Mouse (Mus musculus): Measurements from ENCODE around the gene Bglap.

DNA sequence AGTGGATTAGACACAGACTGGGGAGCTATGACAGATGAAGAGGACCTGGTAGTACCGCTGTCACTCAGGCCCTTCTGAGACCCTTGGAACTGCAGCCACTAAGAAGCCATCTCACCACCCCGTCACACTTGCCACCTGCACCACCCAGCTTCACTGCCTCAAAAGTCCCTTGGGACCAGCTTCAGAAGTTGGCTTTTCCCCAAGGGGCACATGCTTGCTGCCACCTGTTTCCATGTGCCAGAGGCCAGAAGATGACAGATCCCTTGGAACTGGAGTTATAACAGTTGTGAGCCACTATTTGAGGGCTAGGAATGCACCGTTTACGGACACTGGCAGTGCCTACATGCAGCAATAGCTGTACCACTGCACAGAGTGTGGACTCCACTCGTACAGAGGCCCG lies 11.0 kb upstream of the Bglap start:
- TF ChIP-seq CTCF (IDR thresholded peaks at IDR 0.05; ENCODE audit: extremely low read depth, insufficient read length, insufficient replicate concordance, low read depth, low read length) (no peak), POLR2A (IDR thresholded peaks at IDR 0.05; ENCODE audit: low read depth, low read length) (no peak)
